Mouse (Mus musculus): Measurements from ENCODE around the gene Olfr554. TPM values are rescaled to one million over a fixed set of nuclear protein-coding genes. Genes with fewer than 3 reads are reported as not detected.
A peak's percentile ranks its signal among the peaks of the same experiment; 100 is the strongest.

The Olfr554 gene
- polyA plus RNA-seq, 1 experiment from 2014 or later: not detected

- 90% methylated on average over 1 of the region's 1 CpGs for WGBS
- Histone ChIP-seq H3K4me2 (no peak overlapping the region), H3K27ac (no peak overlapping the region), H3K9me3 (no peaks in the 10 kb centered on the region), H3K4me3 (no peak overlapping the region), H3K4me1 (no peaks in the 10 kb centered on the region), H3K36me3 (peaks cover 26% of the 10 kb centered on the region), H3K9ac (no peak overlapping the region), H3K27me3 (no peaks in the 10 kb centered on the region)
- no peak for ATAC-seq (ENCODE audit: insufficient number of reproducible peaks, low FRiP score, low TSS enrichment, low read depth)
These were observed 43.7 kb downstream of the Olfr554 start for GRCm38 (mm10) chr7:102681916-102682315.

DNA sequence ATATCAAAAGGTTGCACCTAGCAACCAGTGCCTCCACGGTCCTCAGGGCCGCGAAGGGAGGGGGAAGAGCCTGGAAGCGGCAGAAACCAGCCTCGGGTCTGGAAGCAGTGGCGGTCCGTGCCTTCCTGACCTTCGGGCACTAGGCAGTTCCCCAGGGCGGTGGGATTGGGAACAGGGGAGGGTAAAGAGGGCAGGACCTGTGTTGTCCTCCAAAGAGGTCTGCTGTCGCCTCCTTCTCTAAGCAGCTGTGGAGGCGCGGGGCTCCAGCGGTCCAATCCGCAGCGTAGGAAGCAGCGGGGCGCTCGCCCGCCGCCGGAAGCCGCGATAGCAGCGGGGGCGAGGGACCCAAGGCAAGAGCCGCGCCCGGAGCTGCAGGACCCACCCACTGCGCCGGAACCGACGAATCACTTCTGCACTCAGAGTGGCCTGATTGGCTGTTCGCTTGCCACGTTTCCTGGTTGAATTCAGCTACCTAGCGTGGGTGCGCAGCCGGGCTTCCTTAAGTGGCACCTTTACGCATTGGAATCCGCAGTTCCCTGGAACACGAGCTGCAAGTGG is 48.8 kb downstream of the Olfr554 start, which contains the start of gene Trim68:
Trim68 (minus strand) TSS at position 384 of the 558 bp plus-strand sequence.
- Histone ChIP-seq H3K9me3 (no peaks in the 10 kb centered on the region), H3K9ac (peak within 1 kb of the TSS; percentile 73), H3K27me3 (no peaks in the 10 kb centered on the region), H3K4me2 (peak within 1 kb of the TSS; percentile 71), H3K4me1 (0 out of 2 replicates have a peak, but pooled peaks cover 3% of the 10 kb centered on the region), H3K36me3 (peaks cover 12% of the 10 kb centered on the region; the same call in 1 of the 2 replicates), H3K4me3 (peak within 1 kb of the TSS; percentile 60), H3K27ac (peak within 1 kb of the TSS; percentile 80)
- 0% methylated on average over 40 of the region's 40 CpGs for WGBS
- peak; percentile 98 for ATAC-seq (ENCODE audit: insufficient number of reproducible peaks, low FRiP score, low TSS enrichment, low read depth)

Other genes starting within 250 kb of the Olfr554 start
- gene Rrm1, start 196.7 kb upstream of the Olfr554 start, polyA plus RNA-seq (2015; fragmentation: Nextera tagmentation; extraction: Ambion mirVana): 120 and 122 TPM in 2 replicates
- 0.24 TPM in 1 of 2 replicates, not detected in the other for gene Olfr543, start 156.8 kb upstream of the Olfr554 start, polyA plus RNA-seq (2015; fragmentation: Nextera tagmentation; extraction: Ambion mirVana)
- gene Olfr544, start 150.1 kb upstream of the Olfr554 start, polyA plus RNA-seq (2015; fragmentation: Nextera tagmentation; extraction: Ambion mirVana): 0.09 TPM in 2 replicates
- 0.06 and 0.10 TPM in 2 replicates for gene Olfr545, start 138.9 kb upstream of the Olfr554 start, polyA plus RNA-seq (2015; fragmentation: Nextera tagmentation; extraction: Ambion mirVana)
- gene Olfr547, start 103.7 kb upstream of the Olfr554 start, polyA plus RNA-seq (2015; fragmentation: Nextera tagmentation; extraction: Ambion mirVana): not detected in 2 replicates
- gene Olfr548-ps1, start 97.5 kb upstream of the Olfr554 start, polyA plus RNA-seq (2015; fragmentation: Nextera tagmentation; extraction: Ambion mirVana): not detected in 2 replicates
- gene Olfr549, start 88.6 kb upstream of the Olfr554 start, polyA plus RNA-seq (2015; fragmentation: Nextera tagmentation; extraction: Ambion mirVana): not detected in 2 replicates
- 0.49 and 0.97 TPM in 2 replicates for gene Trim21, start 72.9 kb upstream of the Olfr554 start, polyA plus RNA-seq (2015; fragmentation: Nextera tagmentation; extraction: Ambion mirVana)
- 0.05 TPM in 1 of 2 replicates, not detected in the other for gene Olfr550, start 67.0 kb upstream of the Olfr554 start, polyA plus RNA-seq (2015; fragmentation: Nextera tagmentation; extraction: Ambion mirVana)
- gene Olfr551, start 46.5 kb upstream of the Olfr554 start, polyA plus RNA-seq (2015; fragmentation: Nextera tagmentation; extraction: Ambion mirVana): not detected in 2 replicates
- not detected in 2 replicates for gene Olfr552, start 40.7 kb upstream of the Olfr554 start, polyA plus RNA-seq (2015; fragmentation: Nextera tagmentation; extraction: Ambion mirVana)
- gene Olfr553, start 20.2 kb upstream of the Olfr554 start, polyA plus RNA-seq (2015; fragmentation: Nextera tagmentation; extraction: Ambion mirVana): not detected in 2 replicates
- not detected in 2 replicates for gene Olfr555, start 20.4 kb downstream of the Olfr554 start, polyA plus RNA-seq (2015; fragmentation: Nextera tagmentation; extraction: Ambion mirVana)
- gene Olfr556, start 26.5 kb downstream of the Olfr554 start, polyA plus RNA-seq (2015; fragmentation: Nextera tagmentation; extraction: Ambion mirVana): not detected in 2 replicates
- 13.6 and 14.3 TPM in 2 replicates for gene Trim68, start 48.9 kb downstream of the Olfr554 start, polyA plus RNA-seq (2015; fragmentation: Nextera tagmentation; extraction: Ambion mirVana)
- not detected in 2 replicates for gene Olfr557, start 57.5 kb downstream of the Olfr554 start, polyA plus RNA-seq (2015; fragmentation: Nextera tagmentation; extraction: Ambion mirVana)
- 1.1 and 1.8 TPM in 2 replicates for gene Olfr558, start 63.8 kb downstream of the Olfr554 start, polyA plus RNA-seq (2015; fragmentation: Nextera tagmentation; extraction: Ambion mirVana)
- not detected in 2 replicates for gene Olfr33, start 80.6 kb downstream of the Olfr554 start, polyA plus RNA-seq (2015; fragmentation: Nextera tagmentation; extraction: Ambion mirVana)
- gene Olfr559, start 89.1 kb downstream of the Olfr554 start, polyA plus RNA-seq (2015; fragmentation: Nextera tagmentation; extraction: Ambion mirVana): not detected in 2 replicates
- gene Olfr560, start 120.9 kb downstream of the Olfr554 start, polyA plus RNA-seq (2015; fragmentation: Nextera tagmentation; extraction: Ambion mirVana): not detected in 2 replicates
- 0.22 and 0.34 TPM in 2 replicates for gene Olfr78, start 121.0 kb downstream of the Olfr554 start, polyA plus RNA-seq (2015; fragmentation: Nextera tagmentation; extraction: Ambion mirVana)
- not detected in 2 replicates for gene Olfr561, start 132.8 kb downstream of the Olfr554 start, polyA plus RNA-seq (2015; fragmentation: Nextera tagmentation; extraction: Ambion mirVana)
- not detected in 2 replicates for gene Olfr564, start 165.0 kb downstream of the Olfr554 start, polyA plus RNA-seq (2015; fragmentation: Nextera tagmentation; extraction: Ambion mirVana)
- not detected in 2 replicates for gene Olfr566, start 220.3 kb downstream of the Olfr554 start, polyA plus RNA-seq (2015; fragmentation: Nextera tagmentation; extraction: Ambion mirVana)
- not detected in 2 replicates for gene Olfr568, start 238.7 kb downstream of the Olfr554 start, polyA plus RNA-seq (2015; fragmentation: Nextera tagmentation; extraction: Ambion mirVana)